Mouse (Mus musculus) hindbrain, embryonic 15.5 days (tissue): ENCODE measurements at regions not wholly inside any gene's neighbourhood (a gene's known extent, or its start where the extent isn't known, plus 50 kb on each side); places are given as distances from the start of the nearest gene placed in this dataset.

Source experiments
- ATAC-seq: fragments of 200-750 bp; cut with Nextera tagmentation; 2 replicates; pipeline ENCODE4 v1.8.0; 2017; ENCODE audit warnings: low read depth, moderate number of reproducible peaks, moderate TSS enrichment; ENCODE audit not compliant: low FRiP score
- H3K27ac ChIP-seq: fragments of 300-500 bp; sonication (generic); replicated peaks from 2 replicates; pipeline ENCODE4 v1.5.1; 2015; ENCODE audit warnings: mild to moderate bottlenecking, inconsistent platforms
- H3K27me3 ChIP-seq: fragments of 300-500 bp; sonication (generic); 2 replicates; pipeline ENCODE4 v1.6.1; 2015; ENCODE audit warnings: control low read depth, inconsistent platforms
- H3K36me3 ChIP-seq: fragments of 300-500 bp; sonication (generic); 2 replicates; pipeline ENCODE4 v1.6.1; 2015; ENCODE audit warnings: control low read depth, inconsistent platforms
- H3K4me1 ChIP-seq: fragments of 300-500 bp; sonication (generic); replicated peaks from 2 replicates; pipeline ENCODE4 v1.6.1; 2015; ENCODE audit warnings: control low read depth, inconsistent platforms
- H3K4me2 ChIP-seq: fragments of 300-500 bp; sonication (generic); 2 replicates; pipeline ENCODE4 v1.6.1; 2015; ENCODE audit warnings: moderate library complexity, mild to moderate bottlenecking, inconsistent platforms
- H3K4me3 ChIP-seq: fragments of 300-500 bp; sonication (generic); 2 replicates; pipeline ENCODE4 v1.5.1; 2015; ENCODE audit warnings: mild to moderate bottlenecking, inconsistent platforms
- H3K9ac ChIP-seq: fragments of 300-500 bp; sonication (generic); 2 replicates; pipeline ENCODE4 v1.6.1; 2015; ENCODE audit warnings: inconsistent platforms
- H3K9me3 ChIP-seq: fragments of 300-500 bp; sonication (generic); 2 replicates; pipeline ENCODE4 v1.6.1; 2016; ENCODE audit warnings: control low read depth, inconsistent platforms
- WGBS: fragments of 180-500 bp; shearing (Covaris S2); methylation state at CpG from one replicate; pipeline ENCODE4 v1.1.7; 2015; 5-methylcytosine and 5-hydroxymethylcytosine counted together

- Histone ChIP-seq H3K9me3 (no peaks in the 10 kb centered on the region), H3K4me1 (no peaks in the 10 kb centered on the region), H3K36me3 (no peaks in the 10 kb centered on the region), H3K4me2 (no peak overlapping the region), H3K9ac (no peak overlapping the region), H3K27ac (no peak overlapping the region), H3K4me3 (no peak overlapping the region), H3K27me3 (peaks cover 4% of the 10 kb centered on the region; the same call in 1 of the 2 replicates)
- 36% methylated on average over 1 of the region's 1 CpGs for WGBS
- no peak for ATAC-seq
Observed at GRCm38 (mm10) chr12:118521329-118521728, 220.1 kb upstream of the Sp4 start.

GRCm38 (mm10) chr12:118519801-118520327, 218.6 kb upstream of the Sp4 start:
- H3K4me1 ChIP-seq = no peaks in the 10 kb centered on the region
- H3K9ac ChIP-seq = no peak overlapping the region
- no peak overlapping the region for H3K4me2 ChIP-seq
- ATAC-seq = no peak
- WGBS = 36% methylated on average over 10 of the region's 10 CpGs
- H3K9me3 ChIP-seq = no peaks in the 10 kb centered on the region
- H3K27ac ChIP-seq = no peak overlapping the region
- H3K27me3 ChIP-seq = peaks cover 3% of the 10 kb centered on the region; the same call in 1 of the 2 replicates
- H3K36me3 ChIP-seq = no peaks in the 10 kb centered on the region
- no peak overlapping the region for H3K4me3 ChIP-seq

GRCm38 (mm10) chr12:118510989-118511388, 209.7 kb upstream of the Sp4 start:
- H3K4me3 ChIP-seq = no peak overlapping the region
- 38% methylated on average over 4 of the region's 4 CpGs for WGBS
- no peaks in the 10 kb centered on the region for H3K36me3 ChIP-seq
- H3K27ac ChIP-seq = no peak overlapping the region
- H3K4me1 ChIP-seq = no peaks in the 10 kb centered on the region
- no peaks in the 10 kb centered on the region for H3K9me3 ChIP-seq
- ATAC-seq = no peak
- no peak overlapping the region for H3K4me2 ChIP-seq
- 0 out of 2 replicates have a peak, but pooled peaks cover 3% of the 10 kb centered on the region for H3K27me3 ChIP-seq
- no peak overlapping the region for H3K9ac ChIP-seq

GRCm38 (mm10) chr12:118508972-118509917, 208.0 kb upstream of the Sp4 start:
- Histone ChIP-seq H3K36me3 (no peaks in the 10 kb centered on the region), H3K4me2 (no peak overlapping the region), H3K9me3 (no peaks in the 10 kb centered on the region), H3K27ac (no peak overlapping the region), H3K9ac (no peak overlapping the region), H3K27me3 (0 out of 2 replicates have a peak, but pooled peaks cover 3% of the 10 kb centered on the region), H3K4me1 (no peaks in the 10 kb centered on the region), H3K4me3 (no peak overlapping the region)
- WGBS = 84% methylated on average over 8 of the region's 8 CpGs
- no peak for ATAC-seq

GRCm38 (mm10) chr12:118500392-118500791, 199.2 kb upstream of the Sp4 start:
- H3K4me3 ChIP-seq = no peak overlapping the region
- no peak for ATAC-seq
- WGBS = 68% methylated on average over 5 of the region's 5 CpGs
- H3K4me2 ChIP-seq = no peak overlapping the region
- H3K27me3 ChIP-seq = no peaks in the 10 kb centered on the region
- H3K9ac ChIP-seq = no peak overlapping the region
- no peaks in the 10 kb centered on the region for H3K9me3 ChIP-seq
- H3K27ac ChIP-seq = no peak overlapping the region
- H3K4me1 ChIP-seq = no peaks in the 10 kb centered on the region
- no peaks in the 10 kb centered on the region for H3K36me3 ChIP-seq

GRCm38 (mm10) chr12:118488038-118488437, 186.8 kb upstream of the Sp4 start:
- 0 out of 2 replicates have a peak, but pooled peaks cover 3% of the 10 kb centered on the region for H3K4me1 ChIP-seq
- no peaks in the 10 kb centered on the region for H3K9me3 ChIP-seq
- no peak overlapping the region for H3K27ac ChIP-seq
- WGBS = 63% methylated on average over 5 of the region's 5 CpGs
- no peak overlapping the region for H3K4me2 ChIP-seq
- ATAC-seq = peak; percentile 65; the same call in 1 of the 2 replicates
- H3K36me3 ChIP-seq = no peaks in the 10 kb centered on the region
- H3K4me3 ChIP-seq = no peak overlapping the region
- H3K27me3 ChIP-seq = no peaks in the 10 kb centered on the region
- no peak overlapping the region for H3K9ac ChIP-seq

GRCm38 (mm10) chr12:118486434-118486833, 185.2 kb upstream of the Sp4 start:
- H3K4me3 ChIP-seq = no peak overlapping the region
- no peak overlapping the region for H3K27ac ChIP-seq
- WGBS = 79% methylated on average over 6 of the region's 6 CpGs
- H3K9me3 ChIP-seq = no peaks in the 10 kb centered on the region
- H3K27me3 ChIP-seq = no peaks in the 10 kb centered on the region
- no peak for ATAC-seq
- H3K9ac ChIP-seq = no peak overlapping the region
- no peak overlapping the region for H3K4me2 ChIP-seq
- H3K4me1 ChIP-seq = 0 out of 2 replicates have a peak, but pooled peaks cover 3% of the 10 kb centered on the region
- H3K36me3 ChIP-seq = no peaks in the 10 kb centered on the region

- 54% methylated on average over 2 of the region's 2 CpGs for WGBS
- no peak for ATAC-seq
- no peak overlapping the region for H3K4me3 ChIP-seq
- no peaks in the 10 kb centered on the region for H3K4me1 ChIP-seq
- no peaks in the 10 kb centered on the region for H3K36me3 ChIP-seq
- no peak overlapping the region for H3K9ac ChIP-seq
- no peaks in the 10 kb centered on the region for H3K27me3 ChIP-seq
- H3K9me3 ChIP-seq = no peaks in the 10 kb centered on the region
- H3K4me2 ChIP-seq = no peak overlapping the region
- H3K27ac ChIP-seq = no peak overlapping the region
Observed at GRCm38 (mm10) chr12:118481347-118481746, 180.1 kb upstream of the Sp4 start.

- Histone ChIP-seq H3K36me3 (no peaks in the 10 kb centered on the region), H3K4me1 (no peaks in the 10 kb centered on the region), H3K9ac (no peak overlapping the region), H3K4me2 (no peak overlapping the region), H3K9me3 (no peaks in the 10 kb centered on the region), H3K4me3 (no peak overlapping the region), H3K27me3 (no peaks in the 10 kb centered on the region), H3K27ac (no peak overlapping the region)
- 35% methylated on average over 3 of the region's 3 CpGs for WGBS
- ATAC-seq = no peak
Observed at GRCm38 (mm10) chr12:118474732-118475131, 173.5 kb upstream of the Sp4 start.

- peaks cover 18% of the 10 kb centered on the region for H3K27me3 ChIP-seq
- H3K9ac ChIP-seq = no peak overlapping the region
- H3K9me3 ChIP-seq = no peaks in the 10 kb centered on the region; the same call in 1 of the 2 replicates
- no peak overlapping the region for H3K4me3 ChIP-seq
- H3K36me3 ChIP-seq = no peaks in the 10 kb centered on the region
- 83% methylated on average over 3 of the region's 3 CpGs for WGBS
- H3K27ac ChIP-seq = no peak overlapping the region
- ATAC-seq = no peak
- no peak overlapping the region for H3K4me2 ChIP-seq
- H3K4me1 ChIP-seq = no peaks in the 10 kb centered on the region
Observed at GRCm38 (mm10) chr12:118466837-118467236, 165.6 kb upstream of the Sp4 start.

- H3K9me3 ChIP-seq = no peaks in the 10 kb centered on the region
- H3K4me1 ChIP-seq = peaks cover 9% of the 10 kb centered on the region; the same call in 1 of the 2 replicates
- peak overlapping the region; percentile 31 for H3K4me3 ChIP-seq
- WGBS = 9% methylated on average over 36 of the region's 36 CpGs
- peaks cover 52% of the 10 kb centered on the region for H3K27me3 ChIP-seq
- H3K9ac ChIP-seq = no peak overlapping the region
- H3K27ac ChIP-seq = no peak overlapping the region
- H3K36me3 ChIP-seq = no peaks in the 10 kb centered on the region
- peak; percentile 94 for ATAC-seq
- H3K4me2 ChIP-seq = peak overlapping the region; percentile 54
Observed at GRCm38 (mm10) chr12:118457493-118458408, 156.5 kb upstream of the Sp4 start.
